Mouse (Mus musculus): ENCODE data around the gene Tnip1.
"Not testable (repeated sequence)": the region's sequence is repeated elsewhere in the genome, so short reads cannot be mapped to it uniquely, and the experiment has no call there.

Tnip1 gene

GRCm38 (mm10) chr11:54911201-54911600, 51.5 kb downstream of the Tnip1 start:
- no peak for DNase-seq (ENCODE audit: low spot score in 2 of 2)

GRCm38 (mm10) chr11:54910081-54910665, 52.5 kb downstream of the Tnip1 start:
- no peak for DNase-seq (ENCODE audit: low spot score in 2 of 2)

GRCm38 (mm10) chr11:54909273-54909672, 53.4 kb downstream of the Tnip1 start:
- no peak for DNase-seq (ENCODE audit: low spot score in 2 of 2)

- DNase-seq (ENCODE audit: low spot score in 2 of 2): no peak
Measured at GRCm38 (mm10) chr11:54907259-54907658, 55.5 kb downstream of the Tnip1 start.

GRCm38 (mm10) chr11:54906466-54906865, 56.3 kb downstream of the Tnip1 start:
- no peak for DNase-seq (ENCODE audit: low spot score in 2 of 2)

- DNase-seq (ENCODE audit: low spot score in 2 of 2): no peak
Measured at GRCm38 (mm10) chr11:54905931-54906330, 56.8 kb downstream of the Tnip1 start.

GRCm38 (mm10) chr11:54905086-54905485, 57.6 kb downstream of the Tnip1 start:
- DNase-seq (ENCODE audit: low spot score in 2 of 2): no peak

GRCm38 (mm10) chr11:54903940-54904706, 58.6 kb downstream of the Tnip1 start:
- no peak for DNase-seq (ENCODE audit: low spot score in 2 of 2)

GRCm38 (mm10) chr11:54903339-54903738, 59.4 kb downstream of the Tnip1 start:
- no peak for DNase-seq (ENCODE audit: low spot score in 2 of 2)

- DNase-seq (ENCODE audit: low spot score in 2 of 2): peak in 1 of 2 experiments; percentile 48
Measured at GRCm38 (mm10) chr11:54902333-54903323, 60.1 kb downstream of the Tnip1 start, which contains the start of gene Gpx3. TSS of gene Gpx3 (plus strand) at chr11:54902453.

GRCm38 (mm10) chr11:54899657-54900056, 63.1 kb downstream of the Tnip1 start:
- no peak for DNase-seq (ENCODE audit: low spot score in 2 of 2)

- no peak for DNase-seq (ENCODE audit: low spot score in 2 of 2)
Measured at GRCm38 (mm10) chr11:54897470-54897869, 65.2 kb downstream of the Tnip1 start.

GRCm38 (mm10) chr11:54896646-54897045, 66.1 kb downstream of the Tnip1 start:
- DNase-seq (ENCODE audit: low spot score in 2 of 2): not testable (repeated sequence)

- DNase-seq (ENCODE audit: low spot score in 2 of 2): no peak
Measured at GRCm38 (mm10) chr11:54894589-54894988, 68.1 kb downstream of the Tnip1 start.

GRCm38 (mm10) chr11:54892091-54892490, 70.6 kb downstream of the Tnip1 start:
- no peak for DNase-seq (ENCODE audit: low spot score in 2 of 2)

GRCm38 (mm10) chr11:54891341-54891740, 71.4 kb downstream of the Tnip1 start:
- no peak for DNase-seq (ENCODE audit: low spot score in 2 of 2)

GRCm38 (mm10) chr11:54887927-54888326, 74.8 kb downstream of the Tnip1 start:
- DNase-seq (ENCODE audit: low spot score in 2 of 2): no peak

- DNase-seq (ENCODE audit: low spot score in 2 of 2): no peak
Measured at GRCm38 (mm10) chr11:54885406-54885805, 77.3 kb downstream of the Tnip1 start.

GRCm38 (mm10) chr11:54884937-54885336, 77.8 kb downstream of the Tnip1 start:
- DNase-seq (ENCODE audit: low spot score in 2 of 2): no peak

- DNase-seq (ENCODE audit: low spot score in 2 of 2): no peak
Measured at GRCm38 (mm10) chr11:54884197-54884828, 78.4 kb downstream of the Tnip1 start.

- no peak for DNase-seq (ENCODE audit: low spot score in 2 of 2)
Measured at GRCm38 (mm10) chr11:54882671-54883070, 80.0 kb downstream of the Tnip1 start.

GRCm38 (mm10) chr11:54881051-54881474, 81.7 kb downstream of the Tnip1 start:
- DNase-seq (ENCODE audit: low spot score in 2 of 2): no peak

Data from left cerebral cortex, adult 9 months (tissue).